Mouse (Mus musculus) splenic B cell, adult 2 months (primary cell): ENCODE results near the gene Slc25a25.

Source experiments
- DNase-seq: peaks from one replicate; pipeline ENCODE4 v3.0.0-alpha.2; 2011; ENCODE audit warnings: low read depth, low spot score
- H3K27me3 ChIP-seq: 2 replicates; pipeline ENCODE4 v1.6.1; 2012; ENCODE audit warnings: mild to moderate bottlenecking, low read length, moderate library complexity, mixed read lengths; ENCODE audit not compliant: control insufficient read depth, poor library complexity, insufficient read depth, severe bottlenecking
- H3K36me3 ChIP-seq: 2 replicates; pipeline ENCODE4 v1.6.1; 2012; ENCODE audit warnings: mild to moderate bottlenecking, low read length, moderate library complexity, mixed read lengths; ENCODE audit not compliant: control insufficient read depth, poor library complexity, insufficient read depth, severe bottlenecking

Gene Slc25a25

GRCm38 (mm10) chr2:32382689-32383088, 68.6 kb downstream of the Slc25a25 start:
- no peak for DNase-seq
- no peaks in the 10 kb centered on the region; the same call in 1 of the 2 replicates for H3K36me3 ChIP-seq
- no peaks in the 10 kb centered on the region for H3K27me3 ChIP-seq

- no peaks in the 10 kb centered on the region for H3K27me3 ChIP-seq
- DNase-seq, result peak; percentile 97
Observed at GRCm38 (mm10) chr2:32381775-32382223, 69.4 kb downstream of the Slc25a25 start, which contains the start of gene 1110008P14Rik. TSS of gene 1110008P14Rik (minus strand) at chr2:32381938.

DNA sequence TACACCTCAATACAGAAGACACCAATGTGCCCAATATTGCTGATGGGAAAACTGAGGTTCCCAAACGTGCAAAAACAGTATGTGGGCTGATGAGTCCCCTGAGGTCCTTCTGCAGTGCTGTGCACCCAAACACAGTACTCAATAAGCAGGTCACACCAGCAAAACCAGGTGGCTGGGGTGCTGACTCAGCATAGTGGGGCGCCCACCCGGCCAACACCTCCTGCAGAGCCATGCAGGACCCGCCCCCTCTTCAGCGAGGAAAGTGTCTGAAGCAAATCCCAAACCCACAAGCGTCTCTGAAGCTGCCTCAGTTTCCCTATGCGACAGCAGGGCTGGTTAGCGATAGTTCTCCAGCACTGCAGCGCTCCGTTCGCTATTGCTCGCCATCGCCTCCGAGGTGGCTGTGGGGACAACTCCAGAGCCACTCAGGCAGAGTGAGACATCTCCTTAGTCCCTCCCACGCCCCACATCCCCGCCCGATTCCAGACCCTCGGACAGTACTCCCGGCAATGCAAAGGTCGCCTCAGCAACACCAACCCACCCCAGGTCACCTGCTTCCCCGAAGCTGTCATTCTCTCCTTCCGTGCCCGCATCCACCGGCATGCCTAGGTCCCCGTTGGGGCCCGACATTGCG, 70.0 kb downstream of the Slc25a25 start:
- DNase-seq, result no peak
- Histone ChIP-seq H3K36me3 (peaks cover 2% of the 10 kb centered on the region), H3K27me3 (no peaks in the 10 kb centered on the region)

More at GRCm38 (mm10) chr2:32381775-32382223, 69.4 kb downstream of the Slc25a25 start, which contains the start of gene 1110008P14Rik:
- no peaks in the 10 kb centered on the region; the same call in none of the 2 replicates for H3K36me3 ChIP-seq

- peaks cover 2% of the 10 kb centered on the region for H3K36me3 ChIP-seq
- no peaks in the 10 kb centered on the region for H3K27me3 ChIP-seq
- no peak for DNase-seq
Observed at GRCm38 (mm10) chr2:32380001-32380500, 71.2 kb downstream of the Slc25a25 start.

DNA sequence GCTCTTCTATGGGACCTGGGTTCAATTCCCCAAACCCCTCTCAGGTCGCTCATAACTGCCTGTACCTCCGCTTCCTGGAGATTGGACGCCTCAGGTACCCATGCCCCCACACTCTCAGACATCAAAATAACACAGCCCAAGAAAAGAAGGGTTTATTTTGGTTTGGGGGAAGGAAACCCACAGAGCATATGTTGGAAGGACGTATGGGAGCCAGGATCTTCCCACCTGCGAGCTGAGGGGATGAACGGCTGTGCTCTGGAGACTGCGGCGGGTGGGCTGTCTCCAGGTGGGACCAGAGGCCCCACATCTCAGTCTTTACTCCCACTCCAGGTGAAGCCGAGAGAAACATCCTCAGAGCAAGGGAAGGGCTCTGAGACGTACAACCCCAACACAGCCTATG, 74.3 kb downstream of the Slc25a25 start:
- Histone ChIP-seq H3K27me3 (no peaks in the 10 kb centered on the region), H3K36me3 (peaks cover 7% of the 10 kb centered on the region)
- no peak for DNase-seq

GRCm38 (mm10) chr2:32375317-32375940, 75.8 kb downstream of the Slc25a25 start:
- Histone ChIP-seq H3K36me3 (peaks cover 13% of the 10 kb centered on the region), H3K27me3 (no peaks in the 10 kb centered on the region)
- no peak for DNase-seq

GRCm38 (mm10) chr2:32374191-32374590, 77.1 kb downstream of the Slc25a25 start:
- Histone ChIP-seq H3K36me3 (peaks cover 19% of the 10 kb centered on the region), H3K27me3 (no peaks in the 10 kb centered on the region)
- no peak for DNase-seq

DNA sequence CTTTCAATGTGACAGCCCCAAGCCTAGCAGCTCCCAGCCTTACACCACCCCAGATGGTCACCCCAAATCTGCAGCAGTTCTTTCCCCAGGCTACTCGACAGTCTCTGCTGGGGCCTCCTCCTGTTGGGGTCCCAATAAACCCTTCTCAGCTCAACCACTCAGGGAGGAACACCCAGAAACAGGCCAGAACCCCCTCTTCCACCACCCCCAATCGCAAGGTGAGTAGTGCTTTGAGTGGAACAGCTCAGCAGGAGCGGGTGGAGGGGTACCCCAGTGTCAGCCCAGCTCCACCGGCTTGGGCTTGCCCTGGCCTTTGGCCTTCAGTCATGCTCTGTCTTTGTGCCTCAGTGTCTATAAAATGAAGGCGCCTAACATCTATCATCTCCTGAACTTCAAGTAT, 83.9 kb downstream of the Slc25a25 start:
- Histone ChIP-seq H3K36me3 (peaks cover 14% of the 10 kb centered on the region), H3K27me3 (no peaks in the 10 kb centered on the region)

More for the DNA sequence above, 83.9 kb downstream of the Slc25a25 start:
- no peak for DNase-seq
